Mouse (Mus musculus) hindbrain, embryonic 11.5 days (tissue): ENCODE results near the gene Tubb4b. TPM values are rescaled to one million over a fixed set of nuclear protein-coding genes. Genes with fewer than 3 reads are reported as not detected.
A peak's percentile ranks its signal among the peaks of the same experiment; 100 is the strongest.

ENCODE experiments used
- ATAC-seq: fragments of 200-750 bp; cut with Nextera tagmentation; 2 replicates; pipeline ENCODE4 v1.8.0; 2017; ENCODE audit warnings: mild to moderate bottlenecking, moderate TSS enrichment, moderate library complexity; ENCODE audit not compliant: low FRiP score
- DNase-seq: peaks from one replicate; pipeline ENCODE4 v3.0.0-alpha.2; 2015; ENCODE audit warnings: low spot score
- H3K27ac ChIP-seq: fragments of 300-500 bp; sonication (generic); 2 replicates; pipeline ENCODE4 v1.5.1; 2014; ENCODE audit warnings: mild to moderate bottlenecking, low read depth, low read length
- H3K27me3 ChIP-seq: fragments of 300-500 bp; sonication (generic); 2 replicates; pipeline ENCODE4 v1.6.1; 2014; ENCODE audit warnings: mild to moderate bottlenecking, low read length, moderate library complexity, mixed read lengths; ENCODE audit not compliant: control insufficient read depth, insufficient read depth
- H3K36me3 ChIP-seq: fragments of 300-500 bp; sonication (generic); 2 replicates; pipeline ENCODE4 v1.6.1; 2014; ENCODE audit warnings: mild to moderate bottlenecking, low read length, moderate library complexity, mixed read lengths; ENCODE audit not compliant: control insufficient read depth, insufficient read depth
- H3K4me1 ChIP-seq: fragments of 300-500 bp; sonication (generic); replicated peaks from 2 replicates; pipeline ENCODE4 v1.6.1; 2014; ENCODE audit warnings: low read length, mixed read lengths; ENCODE audit not compliant: control insufficient read depth, insufficient read depth
- H3K4me2 ChIP-seq: fragments of 300-500 bp; sonication (generic); replicated peaks from 2 replicates; pipeline ENCODE4 v1.6.1; 2014; ENCODE audit warnings: mild to moderate bottlenecking, low read depth, low read length
- H3K4me3 ChIP-seq: fragments of 300-500 bp; sonication (generic); 2 replicates; pipeline ENCODE4 v1.5.1; 2014; ENCODE audit warnings: low read depth, low read length
- H3K9ac ChIP-seq: fragments of 300-500 bp; sonication (generic); 2 replicates; pipeline ENCODE4 v1.6.1; 2014; ENCODE audit warnings: low read depth, low read length
- H3K9me3 ChIP-seq: fragments of 300-500 bp; sonication (generic); 2 replicates; pipeline ENCODE4 v1.6.1; 2016; ENCODE audit warnings: low read length; ENCODE audit not compliant: control insufficient read depth
- WGBS: fragments of 180-500 bp; shearing (Covaris S2); extraction: QIAGEN DNeasy Blood & Tissue Kit; methylation state at CpG from one replicate; pipeline ENCODE4 v1.1.7; 2014; 5-methylcytosine and 5-hydroxymethylcytosine counted together
- polyA plus RNA-seq: library from polyadenylated mRNA; unstranded; fragments of >200 nt; fragmentation: Nextera tagmentation; extraction: Ambion mirVana; gene quantifications from 2 replicates; pipeline ENCODE4 v1.2.1, GENCODE M21; 2014

Tubb4b gene
- polyA plus RNA-seq, 1 experiment from 2014 or later = 526 TPM

- ATAC-seq = peak; percentile 78
- Histone ChIP-seq H3K27ac (no peak overlapping the region; the same call in 1 of the 2 replicates), H3K27me3 (peaks cover 2% of the 10 kb centered on the region; the same call in 1 of the 2 replicates), H3K9ac (peak overlapping the region; percentile 21), H3K4me3 (peak overlapping the region; percentile 31), H3K9me3 (no peaks in the 10 kb centered on the region), H3K4me2 (peak overlapping the region; percentile 95), H3K36me3 (no peaks in the 10 kb centered on the region), H3K4me1 (peaks cover 4% of the 10 kb centered on the region; the same call in 1 of the 2 replicates)
- WGBS = 3% methylated on average over 29 of the region's 29 CpGs
- peak; percentile 76 for DNase-seq
Measured at GRCm38 (mm10) chr2:25240723-25241437, 16.4 kb upstream of the Tubb4b start.

DNA sequence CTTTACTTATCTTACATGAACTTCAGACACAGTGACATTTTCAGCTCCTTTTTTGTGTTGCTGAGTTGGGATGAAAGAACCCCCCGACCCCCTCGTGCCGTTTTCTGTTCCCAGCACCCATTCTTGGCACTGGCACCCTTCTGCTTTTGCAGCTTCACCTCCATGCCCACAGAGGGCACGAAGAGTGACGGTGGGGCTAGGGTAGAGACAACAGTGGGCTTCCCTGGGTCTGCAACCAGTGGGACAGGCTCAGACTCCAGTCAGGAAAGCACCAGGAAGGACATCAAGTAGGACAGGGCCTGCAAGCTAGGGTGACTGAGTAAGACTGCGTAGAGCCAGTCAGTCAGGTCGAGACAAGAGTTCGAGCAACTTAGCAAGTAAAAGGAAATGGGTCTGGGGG, 15.8 kb upstream of the Tubb4b start:
- H3K4me3 ChIP-seq = peak overlapping the region; percentile 31; the same call in 1 of the 2 replicates
- peaks cover 4% of the 10 kb centered on the region; the same call in 1 of the 2 replicates for H3K4me1 ChIP-seq
- 49% methylated on average over 8 of the region's 8 CpGs for WGBS
- DNase-seq (no peak), ATAC-seq (no peak)
- peak overlapping the region; percentile 95; the same call in 1 of the 2 replicates for H3K4me2 ChIP-seq
- H3K9ac ChIP-seq = no peak overlapping the region
- H3K27ac ChIP-seq = no peak overlapping the region
- H3K36me3 ChIP-seq = no peaks in the 10 kb centered on the region
- H3K27me3 ChIP-seq = peaks cover 2% of the 10 kb centered on the region; the same call in 1 of the 2 replicates
- H3K9me3 ChIP-seq = no peaks in the 10 kb centered on the region

- no peak overlapping the region for H3K4me3 ChIP-seq
- no peaks in the 10 kb centered on the region for H3K9me3 ChIP-seq
- WGBS = 83% methylated on average over 3 of the region's 3 CpGs
- H3K36me3 ChIP-seq = no peaks in the 10 kb centered on the region
- no peak overlapping the region for H3K4me2 ChIP-seq
- ATAC-seq (no peak), DNase-seq (no peak)
- H3K4me1 ChIP-seq = peaks cover 4% of the 10 kb centered on the region; the same call in 1 of the 2 replicates
- H3K27me3 ChIP-seq = peaks cover 2% of the 10 kb centered on the region; the same call in 1 of the 2 replicates
- no peak overlapping the region for H3K27ac ChIP-seq
- no peak overlapping the region for H3K9ac ChIP-seq
Measured at GRCm38 (mm10) chr2:25239766-25240165, 15.3 kb upstream of the Tubb4b start.

DNA sequence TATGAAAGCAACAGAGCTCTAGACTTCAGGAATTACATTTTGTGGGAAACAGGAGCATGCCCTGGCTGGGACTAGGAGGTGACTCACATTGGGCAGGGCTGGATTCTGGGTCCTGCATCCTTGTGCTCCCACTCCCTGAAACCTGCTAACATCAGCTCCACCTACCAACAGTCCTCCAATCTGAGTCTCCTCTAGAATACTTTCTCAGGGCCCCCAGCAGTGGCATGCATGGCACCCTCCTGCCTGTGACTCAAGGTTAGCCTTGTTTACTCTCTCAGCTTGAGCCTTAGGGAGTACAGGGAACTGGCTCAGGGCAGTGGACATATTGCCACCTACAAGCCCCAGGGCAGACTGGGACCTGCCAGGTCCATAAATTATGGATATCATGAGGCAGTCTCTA, 13.6 kb upstream of the Tubb4b start:
- DNase-seq (no peak), ATAC-seq (no peak)
- peaks cover 4% of the 10 kb centered on the region; the same call in 1 of the 2 replicates for H3K4me1 ChIP-seq
- H3K4me2 ChIP-seq = no peak overlapping the region
- H3K4me3 ChIP-seq = no peak overlapping the region
- no peaks in the 10 kb centered on the region for H3K36me3 ChIP-seq
- no peak overlapping the region for H3K9ac ChIP-seq
- peaks cover 2% of the 10 kb centered on the region; the same call in 1 of the 2 replicates for H3K27me3 ChIP-seq
- H3K9me3 ChIP-seq = no peaks in the 10 kb centered on the region
- H3K27ac ChIP-seq = no peak overlapping the region

GRCm38 (mm10) chr2:25237522-25237921, 13.0 kb upstream of the Tubb4b start:
- Histone ChIP-seq H3K4me2 (no peak overlapping the region), H3K9ac (no peak overlapping the region), H3K4me1 (no peaks in the 10 kb centered on the region), H3K4me3 (no peak overlapping the region), H3K9me3 (no peaks in the 10 kb centered on the region), H3K36me3 (no peaks in the 10 kb centered on the region), H3K27me3 (peaks cover 2% of the 10 kb centered on the region; the same call in 1 of the 2 replicates), H3K27ac (no peak overlapping the region)
- no peak for ATAC-seq
- WGBS = 71% methylated on average over 4 of the region's 4 CpGs
- no peak for DNase-seq

DNA sequence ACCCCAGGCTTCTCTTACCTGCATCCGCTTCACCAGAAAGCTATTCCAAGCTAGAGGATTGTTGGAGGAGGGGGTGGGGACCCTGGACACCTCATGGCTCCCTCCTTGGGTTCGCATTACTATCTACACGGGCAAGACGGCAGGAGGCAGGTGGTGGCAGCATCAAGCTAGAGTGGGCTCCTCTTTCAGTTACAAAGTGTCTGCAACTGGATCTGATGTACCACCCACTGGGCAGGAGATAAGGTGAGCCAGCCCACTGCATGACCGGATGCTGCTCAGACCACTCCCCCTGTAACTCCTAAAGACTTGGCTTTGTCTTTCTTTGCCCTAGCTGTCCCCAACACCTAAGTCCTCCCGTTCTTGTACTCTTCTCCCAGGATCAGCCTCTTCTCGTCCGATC, 12.1 kb upstream of the Tubb4b start, which contains the start of gene Rnf224:
Gene Rnf224 (minus strand): TSS at position 174 of the 400 bp plus-strand sequence.
- Histone ChIP-seq H3K9ac (no peak within 1 kb of the TSS), H3K36me3 (no peaks in the 10 kb centered on the region), H3K27ac (no peak within 1 kb of the TSS), H3K4me2 (no peak within 1 kb of the TSS), H3K27me3 (peaks cover 2% of the 10 kb centered on the region; the same call in 1 of the 2 replicates), H3K4me1 (no peaks in the 10 kb centered on the region), H3K4me3 (no peak within 1 kb of the TSS), H3K9me3 (no peaks in the 10 kb centered on the region)
- ATAC-seq (no peak), DNase-seq (no peak)
- WGBS = 40% methylated on average over 8 of the region's 8 CpGs

DNA sequence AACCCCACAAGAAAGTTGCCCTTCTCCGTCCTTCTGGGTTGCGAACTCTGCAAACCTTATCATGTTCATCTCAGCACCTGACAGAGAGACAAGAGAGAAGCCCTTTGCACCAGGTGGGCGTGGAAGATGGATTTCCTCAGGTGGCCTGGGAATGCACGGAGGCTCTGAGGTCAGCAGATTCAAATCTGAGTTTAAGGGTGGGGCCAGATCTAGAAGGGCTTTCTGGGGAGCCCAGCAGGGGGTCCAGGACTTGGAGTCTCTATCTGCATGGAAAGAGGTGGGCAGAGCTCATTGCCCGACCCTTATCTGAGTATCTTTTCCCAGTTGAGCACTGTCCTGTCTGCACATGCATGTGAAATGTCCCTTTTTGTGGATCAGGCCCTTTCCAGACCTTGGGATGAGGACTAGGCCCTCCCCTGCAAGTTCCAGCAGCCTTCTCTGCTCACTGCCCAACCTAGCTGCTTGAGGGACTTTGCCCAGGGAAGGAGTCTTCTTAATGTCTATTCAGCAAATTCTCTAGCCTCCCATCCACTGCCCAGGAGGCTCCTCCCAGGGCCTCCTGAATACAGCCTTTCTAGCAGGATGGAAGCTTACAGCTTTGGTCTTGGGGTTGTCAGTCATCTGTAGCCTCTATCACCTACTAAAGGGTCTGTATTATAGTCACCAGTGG, 10.2 kb upstream of the Tubb4b start:
- Histone ChIP-seq H3K4me2 (no peak overlapping the region), H3K9me3 (no peaks in the 10 kb centered on the region), H3K4me1 (no peaks in the 10 kb centered on the region), H3K4me3 (no peak overlapping the region), H3K36me3 (no peaks in the 10 kb centered on the region), H3K27ac (no peak overlapping the region), H3K9ac (no peak overlapping the region), H3K27me3 (no peaks in the 10 kb centered on the region)
- 74% methylated on average over 5 of the region's 5 CpGs for WGBS
- DNase-seq (no peak), ATAC-seq (no peak)

DNA sequence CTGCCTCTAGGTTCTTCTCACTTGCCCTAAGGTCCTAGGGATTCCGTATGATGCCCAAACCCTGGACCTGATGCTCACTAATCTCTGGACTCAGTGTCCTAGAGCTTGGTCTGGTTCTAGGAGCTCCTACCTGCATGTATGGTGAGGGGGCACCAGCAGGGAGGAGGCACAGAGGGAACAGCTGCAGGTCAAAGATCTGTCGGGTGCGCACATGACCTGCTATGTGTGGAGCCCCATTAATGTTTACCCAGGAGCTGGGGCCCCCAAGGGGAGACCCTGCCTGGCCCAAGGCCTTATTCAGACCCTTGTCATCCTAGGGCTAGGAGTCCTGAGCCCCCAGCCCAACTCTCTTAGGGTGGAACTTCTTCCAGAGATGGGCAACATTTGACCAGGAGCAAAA, 9.5 kb upstream of the Tubb4b start, which contains the start of gene Slc34a3:
Gene Slc34a3 (minus strand): TSS at position 315 of the 400 bp plus-strand sequence.
- H3K27me3 ChIP-seq = no peaks in the 10 kb centered on the region
- no peaks in the 10 kb centered on the region for H3K9me3 ChIP-seq
- DNase-seq (no peak), ATAC-seq (no peak)
- H3K36me3 ChIP-seq = no peaks in the 10 kb centered on the region
- no peaks in the 10 kb centered on the region for H3K4me1 ChIP-seq
- 93% methylated on average over 3 of the region's 3 CpGs for WGBS
- H3K4me2 ChIP-seq = no peak within 1 kb of the TSS
- no peak within 1 kb of the TSS for H3K27ac ChIP-seq
- H3K4me3 ChIP-seq = no peak within 1 kb of the TSS
- H3K9ac ChIP-seq = no peak within 1 kb of the TSS
